Mouse (Mus musculus) lung, postnatal 0 days (tissue): ENCODE measurements around the gene Npas3.

ENCODE experiments used
- CTCF ChIP-seq: IDR thresholded peaks from 2 replicates; pipeline ENCODE4 v1.5.1; 2016; ENCODE audit warnings: antibody characterized with exemption, mild to moderate bottlenecking
- EP300 ChIP-seq: IDR thresholded peaks from 2 replicates; pipeline ENCODE4 v1.6.1; 2016; ENCODE audit warnings: antibody characterized with exemption, mild to moderate bottlenecking, control low read depth

GRCm38 (mm10) chr12:53612120-53612519, 363.6 kb downstream of the Npas3 start:
- TF ChIP-seq EP300 = no peak
- TF ChIP-seq CTCF = no peak
